Mouse (Mus musculus) v-Abl transformed pro-B cells (cell line): ENCODE data around the gene Hid1.

ENCODE experiments used
- in situ Hi-C, 2 experiments: fragments of 400-800 bp; cut with MboI; formaldehyde crosslinking; loops; one replicate each; pipeline ENCODE4 v1.15.1; 2025; ENCODE audit not compliant: unreplicated experiment in 2 of 2

Hid1 gene

DNA sequence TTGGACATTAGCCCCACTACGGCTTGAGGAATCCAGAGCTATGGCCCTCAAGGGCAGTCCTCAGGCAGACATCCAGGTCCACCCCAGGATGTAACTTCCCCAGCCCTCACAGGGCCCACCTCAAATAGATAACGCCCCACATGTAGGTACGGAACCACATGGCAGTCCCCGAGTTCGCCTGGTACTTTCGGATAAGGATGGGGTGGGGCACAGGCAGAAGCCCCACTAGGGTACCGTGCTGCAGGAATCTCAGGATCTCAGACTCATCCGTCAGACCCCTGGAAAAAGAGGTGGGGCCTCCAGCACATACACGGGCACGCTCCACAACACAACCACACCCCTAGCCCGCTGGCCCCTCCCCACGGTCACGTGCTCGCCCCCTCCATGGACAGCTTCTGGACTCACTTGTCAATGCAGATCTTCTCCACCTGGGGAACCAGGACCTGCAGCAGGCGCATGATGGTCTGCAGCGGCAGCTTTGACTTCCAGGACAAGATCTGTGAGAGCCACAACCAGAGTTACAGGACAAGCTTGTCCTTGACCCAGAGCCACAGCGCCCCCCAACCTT is 18.8 kb downstream of the Hid1 start:
- in situ Hi-C loops: loop anchor here in 1 of 2 experiments (25.0 kb wide), 1 partner anchor 1164 kb away; no protein-coding TSS in a partner anchor

DNA sequence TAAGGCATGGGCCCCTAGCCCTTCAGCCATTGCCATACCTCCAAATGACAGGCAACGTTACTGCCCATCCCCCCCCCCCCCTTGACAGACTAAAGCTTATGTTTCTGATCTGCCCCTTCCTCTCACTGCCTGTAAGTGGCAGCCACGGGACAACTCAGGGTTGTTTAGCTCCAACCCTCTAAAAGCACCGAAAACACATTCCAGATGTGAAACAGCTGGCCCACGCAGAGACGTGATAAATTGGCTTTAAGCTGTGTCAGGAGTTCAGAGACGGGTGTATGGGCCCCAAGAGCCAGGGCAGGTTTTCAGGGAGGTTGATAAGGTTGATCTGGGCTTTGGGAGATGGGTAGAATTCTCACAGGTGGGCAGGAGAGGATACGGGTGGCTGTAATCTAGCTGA is 22.0 kb downstream of the Hid1 start:
- in situ Hi-C loops: loop anchor here in 1 of 2 experiments (25.0 kb wide), 1 partner anchor 1167 kb away; no protein-coding TSS in a partner anchor

- in situ Hi-C loops: loop anchor here in 1 of 2 experiments (25.0 kb wide), 1 partner anchor 1167 kb away; no protein-coding TSS in a partner anchor
Measured at GRCm38 (mm10) chr11:115344967-115345366, 22.6 kb downstream of the Hid1 start.

DNA sequence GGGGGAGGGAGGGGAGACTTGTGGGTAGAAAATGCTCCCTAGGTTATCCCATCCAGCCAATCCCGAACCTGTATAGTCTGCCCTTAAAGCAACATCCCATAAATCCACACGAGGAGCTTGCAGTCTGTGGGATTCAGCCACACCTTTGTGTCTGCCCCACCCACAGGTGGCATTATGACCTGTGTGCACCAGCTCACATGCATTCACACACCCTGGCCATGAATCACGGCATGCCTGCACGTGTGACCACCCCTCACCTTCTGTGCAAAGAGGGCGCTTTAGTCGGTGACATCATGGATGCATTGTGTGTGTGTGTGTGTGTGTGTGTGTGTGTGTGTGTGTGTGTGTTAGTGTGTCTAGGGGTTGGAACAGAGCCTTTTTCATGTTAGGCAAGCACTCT is 25.7 kb downstream of the Hid1 start:
- in situ Hi-C loops: loop anchor here in 1 of 2 experiments (25.0 kb wide), 1 partner anchor 1170 kb away; no protein-coding TSS in a partner anchor

GRCm38 (mm10) chr11:115341246-115341645 is 26.3 kb downstream of the Hid1 start:
- in situ Hi-C loops: loop anchor here in 1 of 2 experiments (25.0 kb wide), 1 partner anchor 1171 kb away; no protein-coding TSS in a partner anchor

DNA sequence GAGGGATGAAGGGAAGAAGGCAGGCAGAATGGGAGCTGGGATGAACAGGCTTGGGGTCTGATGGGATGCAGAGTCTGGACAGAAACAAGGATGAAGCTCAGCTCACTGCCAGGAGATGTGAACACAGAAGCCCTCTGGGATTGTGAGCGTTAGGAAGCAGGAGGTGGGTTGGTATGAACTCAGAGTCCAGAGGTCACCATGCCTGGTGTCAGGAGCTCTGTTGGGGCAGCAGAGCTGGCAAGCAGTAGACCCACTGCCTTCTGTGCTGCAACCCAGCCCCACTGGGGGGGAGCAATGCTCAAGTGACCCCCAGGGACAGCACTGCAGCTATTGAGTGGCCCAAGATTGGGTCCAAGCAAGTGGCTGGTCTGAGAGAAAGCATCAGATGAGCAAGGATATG is 29.7 kb downstream of the Hid1 start:
- in situ Hi-C loops: loop anchor here in 1 of 2 experiments (25.0 kb wide), 1 partner anchor 1174 kb away; no protein-coding TSS in a partner anchor

DNA sequence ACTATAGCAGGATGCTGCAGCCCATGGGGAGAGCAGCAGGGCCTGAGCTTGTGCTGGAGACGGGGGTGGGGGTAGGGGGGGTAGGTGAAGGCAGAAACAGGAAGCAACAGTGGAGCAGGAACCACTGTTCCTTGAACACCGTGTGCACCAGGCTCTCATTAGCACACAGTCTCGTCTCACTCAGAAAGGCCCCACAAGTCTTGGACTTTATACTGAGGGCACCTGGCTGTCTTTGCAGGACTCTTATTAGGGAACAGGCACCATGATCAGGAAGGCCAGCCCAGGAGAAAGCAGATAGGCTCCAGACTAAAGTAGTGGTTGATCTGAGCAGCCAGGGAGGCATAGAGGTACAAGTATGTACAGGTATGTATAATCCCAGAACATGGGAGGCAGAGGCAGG is 30.2 kb downstream of the Hid1 start:
- in situ Hi-C loops: loop anchor here in 1 of 2 experiments (25.0 kb wide), 1 partner anchor 1175 kb away; no protein-coding TSS in a partner anchor

DNA sequence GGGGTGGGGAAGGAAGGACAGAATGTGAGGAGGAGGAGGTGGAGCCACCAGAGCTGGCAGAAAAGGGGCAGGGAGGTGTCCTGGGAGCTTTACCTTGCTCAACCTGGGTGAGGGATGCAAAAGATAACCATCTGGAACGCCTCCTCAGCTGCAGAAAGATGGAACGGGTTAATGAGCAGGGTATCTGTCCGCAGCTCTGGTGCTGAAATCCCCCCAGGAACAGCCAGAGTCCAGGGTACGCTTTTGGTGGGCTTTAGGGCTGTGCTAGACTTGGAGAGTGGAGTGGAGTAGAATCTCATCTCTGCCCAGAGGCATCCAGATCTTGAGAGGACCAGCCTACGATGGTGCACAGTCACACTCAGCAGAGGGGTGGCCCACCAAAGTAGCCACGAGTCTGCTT is 31.4 kb downstream of the Hid1 start:
- in situ Hi-C loops: loop anchor here in 1 of 2 experiments (25.0 kb wide), 1 partner anchor 1176 kb away; no protein-coding TSS in a partner anchor

DNA sequence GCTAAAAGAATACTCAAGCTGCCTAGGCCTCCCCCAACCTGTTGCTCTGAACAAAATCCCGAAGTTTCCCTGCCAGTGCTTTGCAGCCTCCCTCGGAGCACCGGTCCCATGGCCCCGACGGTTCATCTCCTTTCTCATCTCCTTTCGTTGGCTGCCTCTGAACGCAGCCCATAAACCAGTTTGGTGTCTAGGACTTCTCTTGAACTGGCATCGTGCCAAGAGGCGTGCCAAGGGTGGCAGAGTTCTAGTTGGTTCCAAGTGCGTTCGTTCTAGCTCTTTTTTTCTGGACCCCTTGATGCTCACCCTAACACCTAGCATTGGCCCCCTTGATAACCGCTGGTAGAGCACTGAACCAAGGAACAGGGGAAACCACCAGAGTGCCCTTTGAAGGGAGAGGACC is 32.3 kb downstream of the Hid1 start:
- in situ Hi-C loops: loop anchor here in 1 of 2 experiments (25.0 kb wide), 1 partner anchor 1177 kb away; no protein-coding TSS in a partner anchor

DNA sequence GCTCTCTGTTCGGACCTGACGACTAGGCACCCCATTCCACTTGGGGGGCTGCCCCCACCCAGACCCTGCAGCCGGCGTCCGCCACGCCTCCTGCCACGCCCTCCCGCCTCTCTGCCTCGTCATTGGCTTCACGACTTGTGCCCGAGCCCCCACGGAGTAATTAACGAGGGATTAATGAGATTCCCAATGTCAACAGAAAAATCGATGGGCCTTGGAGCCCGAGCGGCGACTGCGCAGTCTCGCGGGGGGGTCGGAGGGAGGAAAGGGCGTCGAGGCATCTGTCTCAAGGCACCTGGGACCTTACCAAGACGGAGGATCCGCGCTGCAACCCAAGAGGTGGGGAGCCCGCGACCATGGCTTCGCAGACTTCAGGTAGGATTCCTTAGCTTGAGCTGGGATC is 33.0 kb downstream of the Hid1 start, which contains the start of gene Otop3:
Gene Otop3 (plus strand): TSS at position 201 of the 400 bp plus-strand sequence.
- in situ Hi-C loops: loop anchor here in 1 of 2 experiments (25.0 kb wide), 1 partner anchor 1178 kb away; no protein-coding TSS in a partner anchor

DNA sequence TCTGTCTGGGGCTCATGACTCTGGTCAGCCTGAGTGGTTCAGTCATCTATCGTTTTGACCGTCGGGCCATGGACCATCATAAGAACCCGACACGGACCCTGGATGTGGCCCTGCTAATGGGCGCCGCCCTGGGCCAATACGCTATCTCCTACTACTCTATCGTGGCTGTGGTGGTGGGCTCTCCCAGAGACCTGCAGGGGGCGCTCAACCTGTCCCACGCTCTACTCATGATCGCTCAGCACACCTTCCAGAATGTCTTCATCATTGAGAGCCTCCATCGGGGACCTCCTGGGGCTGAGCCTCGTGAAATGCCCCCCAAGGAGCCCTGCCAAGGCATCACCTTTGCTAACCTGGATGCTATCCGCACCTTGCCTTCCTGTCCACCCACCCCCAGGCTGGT is 38.2 kb downstream of the Hid1 start:
- in situ Hi-C loops: loop anchor here in 1 of 2 experiments (25.0 kb wide), 1 partner anchor 1183 kb away; no protein-coding TSS in a partner anchor

DNA sequence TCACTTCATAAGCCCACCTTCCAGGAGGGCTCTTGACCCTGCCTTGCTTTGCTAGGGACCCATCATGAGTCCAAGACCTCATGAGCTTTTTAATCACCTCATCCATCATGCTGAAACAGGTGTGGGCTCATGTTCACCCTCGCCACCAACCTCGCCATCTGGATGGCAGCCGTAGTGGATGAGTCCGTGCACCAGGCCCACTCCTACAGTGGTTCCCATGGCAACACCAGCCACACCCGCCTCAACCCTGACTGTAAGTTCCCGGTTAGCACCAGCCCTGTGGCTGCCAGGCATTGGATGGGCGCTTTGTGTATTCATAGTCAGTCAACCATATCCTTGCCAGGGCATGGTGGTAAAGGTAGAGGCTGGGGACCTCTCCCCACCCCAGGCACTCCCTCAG is 40.8 kb downstream of the Hid1 start:
- in situ Hi-C loops: loop anchor here in 1 of 2 experiments (25.0 kb wide), 1 partner anchor 1186 kb away; no protein-coding TSS in a partner anchor

GRCm38 (mm10) chr11:115323354-115323753 is 44.2 kb downstream of the Hid1 start:
- in situ Hi-C loops: no loop called here

GRCm38 (mm10) chr11:115321906-115322693 is 45.5 kb downstream of the Hid1 start, which contains the start of gene Ush1g:
Ush1g (minus strand) TSS chr11:115322041.
- in situ Hi-C loops: no loop called here

DNA sequence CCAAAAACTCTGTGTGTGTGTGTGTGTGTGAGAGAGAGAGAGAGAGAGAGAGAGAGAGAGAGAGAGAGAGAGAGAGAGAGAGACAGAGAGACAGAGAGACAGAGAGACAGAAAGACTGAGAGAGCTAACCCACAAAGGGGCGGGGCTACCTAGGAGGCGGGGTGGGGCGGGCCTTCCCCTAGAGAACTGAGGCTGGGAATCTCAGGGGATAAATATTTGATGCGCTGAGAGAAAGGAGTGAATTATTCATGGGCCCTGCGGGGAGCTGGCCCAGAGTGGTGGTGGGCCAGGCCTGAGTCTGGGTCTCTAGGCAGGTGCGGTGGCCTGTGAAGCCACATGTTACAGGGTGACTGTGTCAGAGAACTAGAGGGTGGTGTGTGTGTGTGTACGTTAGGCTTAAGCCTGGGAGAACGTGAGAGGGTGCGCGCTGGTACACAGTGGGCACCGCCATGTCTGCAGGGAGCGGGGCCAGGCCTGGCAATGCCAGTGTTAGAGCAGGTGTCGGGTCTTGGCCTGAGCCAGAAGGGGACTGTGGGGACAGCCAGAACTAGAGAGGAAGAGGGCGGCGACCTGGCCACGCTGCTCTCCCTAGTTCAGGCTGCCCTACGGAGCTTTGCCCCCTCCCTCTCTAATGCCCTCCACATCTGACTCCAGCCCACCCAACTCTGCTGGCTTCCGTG is 47.7 kb downstream of the Hid1 start:
- in situ Hi-C loops: no loop called here

DNA sequence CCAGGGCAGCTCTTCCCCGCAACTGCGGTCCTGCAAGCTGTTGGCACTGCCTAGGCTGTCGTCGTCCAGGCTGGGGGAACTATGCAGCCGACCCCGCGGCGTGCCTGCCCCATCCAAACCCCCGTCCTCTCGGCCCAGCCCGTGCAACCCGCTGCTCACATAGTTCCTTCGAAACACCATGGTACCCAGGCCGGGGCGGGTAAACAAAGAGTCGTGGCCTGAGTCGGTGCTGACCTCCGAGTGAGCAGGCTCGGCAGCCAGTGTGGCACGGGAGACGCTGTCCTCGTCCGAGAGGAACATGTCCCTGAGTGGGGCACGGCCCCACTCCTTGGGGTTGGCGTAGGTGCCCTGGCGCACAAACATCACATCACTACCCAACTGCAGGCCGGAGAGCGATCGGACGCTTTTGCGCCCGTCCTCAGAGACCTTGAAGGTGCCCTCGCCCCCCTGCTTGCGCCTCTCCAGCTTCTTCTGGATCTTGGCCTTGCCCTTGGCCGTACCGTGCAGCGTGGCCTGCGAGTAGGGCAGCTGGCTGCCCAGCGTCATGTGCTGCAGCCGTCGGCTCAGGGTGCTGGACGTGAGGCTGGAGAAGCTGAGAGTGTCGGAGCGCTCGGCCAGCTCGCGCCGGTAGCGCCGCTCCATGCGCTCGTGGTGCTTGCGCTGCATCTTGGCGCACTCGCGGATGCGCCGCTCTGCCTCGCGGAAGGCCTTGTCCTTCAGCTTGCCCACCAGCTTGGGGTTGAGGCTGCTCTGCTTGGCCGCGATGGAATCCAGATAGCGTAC is 49.1 kb downstream of the Hid1 start:
- in situ Hi-C loops: no loop called here

DNA sequence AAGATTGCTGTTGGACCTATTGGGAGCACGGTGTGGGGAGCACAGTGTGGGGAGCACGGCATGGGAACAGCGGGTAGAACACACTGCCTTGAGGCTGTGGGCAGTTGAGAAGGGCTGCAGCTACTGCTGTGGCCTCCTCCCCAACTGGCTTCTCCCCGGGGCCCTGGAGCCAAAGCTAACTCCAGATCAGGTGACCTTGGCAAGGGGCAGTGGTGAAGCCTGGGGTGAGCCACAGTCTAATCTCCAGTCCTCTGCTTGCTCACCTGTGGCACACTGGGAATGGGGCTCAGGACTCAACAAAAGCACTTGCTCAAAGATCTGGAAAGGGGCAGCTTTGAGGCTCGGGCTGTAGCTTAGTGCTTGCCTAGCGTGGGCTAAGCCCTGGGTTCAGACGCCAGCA is 50.4 kb downstream of the Hid1 start:
- in situ Hi-C loops: no loop called here

- in situ Hi-C loops: no loop called here
Measured at GRCm38 (mm10) chr11:115314249-115314648, 53.3 kb downstream of the Hid1 start.

GRCm38 (mm10) chr11:115308781-115309180 is 58.8 kb downstream of the Hid1 start:
- in situ Hi-C loops: no loop called here

GRCm38 (mm10) chr11:115306863-115307262 is 60.7 kb downstream of the Hid1 start, which contains the start of gene Otop2:
Otop2 (plus strand) TSS chr11:115307163.
- in situ Hi-C loops: no loop called here
